In genomic region chr16:31290281-31290680, GRCm38 (mm10) we compare ENCODE assay signal across 8 mouse cellular contexts. TPM values are rescaled to one million over a fixed set of nuclear protein-coding genes. Genes with fewer than 3 reads are reported as not detected.
A peak's percentile ranks its signal among the peaks of the same experiment; 100 is the strongest.
DNase-seq lines count a peak whose midpoint lies in the region; ATAC-seq lines count a peak whose summit lies in the region.

No protein-coding gene starts in this region.

- H3K4me2 ChIP-seq in neural tube, embryonic 11.5 days (ENCODE audit: low read depth): no peak overlapping the region

- no peak overlapping the region for H3K27ac ChIP-seq in neural tube, embryonic 11.5 days (ENCODE audit: low read depth, low read length)

- ATAC-seq in neural tube, embryonic 11.5 days (ENCODE audit: insufficient read depth, low FRiP score, low TSS enrichment): no peak
- ATAC-seq in hematopoietic stem cell, adult 5-6 weeks (replicated peaks in 1 of 2; ENCODE audit: insufficient read depth in 1 of 2, low FRiP score in 2 of 2, low TSS enrichment in 1 of 2, low read depth in 1 of 2, poor library complexity in 2 of 2, severe bottlenecking in 2 of 2): peak; percentile 85 to 91
- ATAC-seq in monocyte, adult 5-6 weeks (replicated peaks; ENCODE audit: insufficient number of reproducible peaks, low FRiP score, low TSS enrichment, poor library complexity, severe bottlenecking): peak; percentile 78
- ATAC-seq in erythroid progenitor cell, adult 5-6 weeks (replicated peaks; ENCODE audit: low FRiP score, poor library complexity, severe bottlenecking): no peak

- H3K36me3 ChIP-seq in neural tube, embryonic 11.5 days (ENCODE audit: control insufficient read depth, insufficient read depth, low read length): no peaks in the 10 kb centered on the region

- DNase-seq in neural tube, embryonic 11.5 days (ENCODE audit: low spot score): peak; percentile 22
- DNase-seq in neural tube, embryonic 10.5 days (ENCODE audit: extremely low spot score, low spot score): no peak
- peak; percentile 78 to 89 for DNase-seq in frontal cortex, postnatal 36 days (ENCODE audit: low spot score in 2 of 2)
- DNase-seq in left cerebral cortex, adult 18-20 months (ENCODE audit: low spot score in 2 of 2): peak; percentile 73 to 79
- DNase-seq in urinary bladder, postnatal 36 days (ENCODE audit: low spot score in 2 of 2): peak; percentile 46 to 77

- H3K4me3 ChIP-seq in neural tube, embryonic 11.5 days (ENCODE audit: low read depth, low read length): no peak overlapping the region

- no peaks in the 10 kb centered on the region for H3K9me3 ChIP-seq in neural tube, embryonic 11.5 days (ENCODE audit: control insufficient read depth, low read length)

- no peaks in the 10 kb centered on the region for H3K27me3 ChIP-seq in neural tube, embryonic 11.5 days (ENCODE audit: control insufficient read depth, insufficient read depth, low read length)

- H3K9ac ChIP-seq in neural tube, embryonic 11.5 days (ENCODE audit: low read length): no peak overlapping the region

- WGBS in neural tube, embryonic 11.5 days: 86% methylated on average over 10 of the region's 10 CpGs

- H3K4me1 ChIP-seq in neural tube, embryonic 11.5 days (ENCODE audit: control insufficient read depth, insufficient read depth, low read length): no peaks in the 10 kb centered on the region

RNA-seq across cellular contexts. Expression of gene Ppp1r2, which starts 15.2 kb away (rescaled TPM):
- polyA plus RNA-seq in neural tube, embryonic 11.5 days (2014; fragmentation: Nextera tagmentation; extraction: Ambion mirVana): 114 and 117 TPM in 2 replicates
- total RNA-seq in hematopoietic stem cell, adult 5-6 weeks (2017): 48.2 and 59.4 TPM in 2 replicates
- 100 to 1,000 TPM; 107 to 113 TPM for total RNA-seq in left cerebral cortex, adult 18-20 months (2021)
- 79.6 to 110 TPM (median 91.3 TPM) in 3 replicates for total RNA-seq in monocyte, adult 5-6 weeks (2017)
- 32.1 and 51.1 TPM in 2 replicates for total RNA-seq in erythroid progenitor cell, adult 5-6 weeks (2015; ENCODE audit: low replicate concordance)
- 24.1 and 40.0 TPM in 2 replicates for total RNA-seq in erythroid progenitor cell, adult 5-6 weeks (2017; ENCODE audit: low replicate concordance)

RNA-seq across cellular contexts. Expression of gene Apod, which starts 24.3 kb away (rescaled TPM):
- polyA plus RNA-seq in neural tube, embryonic 11.5 days (2014; fragmentation: Nextera tagmentation; extraction: Ambion mirVana): 14.3 and 15.8 TPM in 2 replicates
- 2.0 TPM in 1 of 2 replicates, not detected in the other for total RNA-seq in hematopoietic stem cell, adult 5-6 weeks (2017)
- total RNA-seq in left cerebral cortex, adult 18-20 months (2021): 100 to 1,000 TPM; 197 to 221 TPM
- not detected in 3 replicates for total RNA-seq in monocyte, adult 5-6 weeks (2017)
- 2.9 TPM in 1 of 2 replicates, not detected in the other for total RNA-seq in erythroid progenitor cell, adult 5-6 weeks (2015; ENCODE audit: low replicate concordance)
- not detected in 2 replicates for total RNA-seq in erythroid progenitor cell, adult 5-6 weeks (2017; ENCODE audit: low replicate concordance)

Comparison
In these comparisons a context has a peak if more than half of its experiments do, and no peak if none do; other contexts are left out.
1. ATAC-seq: peak in hematopoietic stem cell, adult 5-6 weeks (2 of 2) and monocyte, adult 5-6 weeks (single experiment); none in neural tube, embryonic 11.5 days (single experiment) and erythroid progenitor cell, adult 5-6 weeks (single experiment).
2. RNA of gene Apod, which starts 24.3 kb away (total RNA-seq): 197 to 221 TPM in left cerebral cortex, adult 18-20 months; 2.0 TPM in hematopoietic stem cell, adult 5-6 weeks, not detected in monocyte, adult 5-6 weeks and 2.9 TPM in erythroid progenitor cell, adult 5-6 weeks; every median in the first group is over 10 times any median in the second.